In genomic region chr11:11811906-11812480, GRCm38 (mm10) we compare ENCODE assay signal across 8 mouse cellular contexts. TPM values are rescaled to one million over a fixed set of nuclear protein-coding genes. Genes with fewer than 3 reads are reported as not detected.
DNase-seq lines count a peak whose midpoint lies in the region; ATAC-seq and TF ChIP-seq lines count a peak whose summit lies in the region.

No protein-coding gene starts in this region.

- no peak overlapping the region for H3K27ac ChIP-seq in bone marrow macrophage, adult 2 months (ENCODE audit: insufficient read depth, low read depth, low read length)
- peak overlapping the region in 1 of 2 experiments; percentile 38; a peak in 2 of 4 replicates for H3K27ac ChIP-seq in heart, embryonic 14.5 days (replicated peaks in 1 of 2; ENCODE audit: control insufficient read depth in 1 of 2, insufficient read depth in 1 of 2, low read depth in 2 of 2, low read length in 2 of 2)
- H3K27ac ChIP-seq in liver, embryonic 16.5 days (ENCODE audit: low read length): peak overlapping the region; percentile 53
- no peak overlapping the region for H3K27ac ChIP-seq in neural tube, embryonic 12.5 days

- peak; percentile 50 to 63 for DNase-seq in CD8-positive naive resting alpha-beta T cell, adult 2 months (ENCODE audit: low read depth in 2 of 2, low spot score in 2 of 2)
- DNase-seq in kidney, postnatal 36 days: peak; percentile 73 to 87
- peak; percentile 38 for DNase-seq in testis, postnatal 14 days (ENCODE audit: low spot score)

- no peaks in the 10 kb centered on the region for H3K27me3 ChIP-seq in erythroblast, embryonic 14.5 days (ENCODE audit: control insufficient read depth)
- H3K27me3 ChIP-seq in heart, embryonic 14.5 days (ENCODE audit: control insufficient read depth, insufficient read depth, low read length): no peaks in the 10 kb centered on the region
- H3K27me3 ChIP-seq in liver, embryonic 16.5 days (ENCODE audit: control insufficient read depth, insufficient read depth, low read depth, low read length): no peaks in the 10 kb centered on the region
- H3K27me3 ChIP-seq in neural tube, embryonic 12.5 days (replicated peaks): no peaks in the 10 kb centered on the region

- WGBS in heart, embryonic 14.5 days: 11% methylated on average over 9 of the region's 9 CpGs
- WGBS in liver, embryonic 16.5 days (ENCODE audit: insufficient replicate concordance): 6% methylated on average over 9 of the region's 9 CpGs
- WGBS in neural tube, embryonic 12.5 days: 25% methylated on average over 9 of the region's 9 CpGs

- TF ChIP-seq CTCF in bone marrow macrophage, adult 2 months (IDR thresholded peaks at IDR 0.05; ENCODE audit: low read depth, low read length): peak; percentile 93

- H3K9ac ChIP-seq in heart, embryonic 14.5 days (ENCODE audit: low read length): peak overlapping the region; percentile 60; the same call in 1 of the 2 replicates
- 0 out of 2 replicates have a peak overlapping the region, but pooled peaks have one; percentile 10 for H3K9ac ChIP-seq in liver, embryonic 16.5 days (ENCODE audit: low read depth, low read length)
- H3K9ac ChIP-seq in neural tube, embryonic 12.5 days: no peak overlapping the region

- TF ChIP-seq POLR2A in bone marrow macrophage, adult 2 months (IDR thresholded peaks at IDR 0.05; ENCODE audit: borderline replicate concordance, low read depth, low read length): no peak

- H3K4me3 ChIP-seq in bone marrow macrophage, adult 2 months (ENCODE audit: insufficient read depth, low read length): peak overlapping the region; percentile 42
- H3K4me3 ChIP-seq in erythroblast, embryonic 14.5 days (replicated peaks): peak overlapping the region; percentile 30
- H3K4me3 ChIP-seq in heart, embryonic 14.5 days (ENCODE audit: control insufficient read depth in 1 of 2, insufficient read depth in 1 of 2, low read depth in 1 of 2, low read length in 2 of 2): 0 out of 4 replicates have a peak overlapping the region, but pooled peaks of 1 of the 2 experiments have one; percentile 13
- H3K4me3 ChIP-seq in liver, embryonic 16.5 days (ENCODE audit: low read depth, low read length): peak overlapping the region; percentile 16; the same call in 1 of the 2 replicates
- H3K4me3 ChIP-seq in neural tube, embryonic 12.5 days: no peak overlapping the region

- H3K9me3 ChIP-seq in erythroblast, embryonic 14.5 days (ENCODE audit: control insufficient read depth, low read length): no peaks in the 10 kb centered on the region
- no peaks in the 10 kb centered on the region for H3K9me3 ChIP-seq in heart, embryonic 14.5 days (ENCODE audit: control insufficient read depth, low read length)
- H3K9me3 ChIP-seq in liver, embryonic 16.5 days (replicated peaks; ENCODE audit: control insufficient read depth, low read length): no peaks in the 10 kb centered on the region
- H3K9me3 ChIP-seq in neural tube, embryonic 12.5 days: no peaks in the 10 kb centered on the region

- H3K4me1 ChIP-seq in bone marrow macrophage, adult 2 months (ENCODE audit: control insufficient read depth, insufficient read depth, low read length): peaks cover 5% of the 10 kb centered on the region
- H3K4me1 ChIP-seq in erythroblast, embryonic 14.5 days (ENCODE audit: control insufficient read depth): peaks cover 83% of the 10 kb centered on the region
- peaks cover 16 to 35% of the 10 kb centered on the region in 2 experiments for H3K4me1 ChIP-seq in heart, embryonic 14.5 days (ENCODE audit: control insufficient read depth in 2 of 2, insufficient read depth in 2 of 2, low read length in 2 of 2)
- peaks cover 46% of the 10 kb centered on the region for H3K4me1 ChIP-seq in liver, embryonic 16.5 days (ENCODE audit: control insufficient read depth, low read depth, low read length)
- 0 out of 2 replicates have a peak, but pooled peaks cover 8% of the 10 kb centered on the region for H3K4me1 ChIP-seq in neural tube, embryonic 12.5 days

- H3K36me3 ChIP-seq in erythroblast, embryonic 14.5 days (ENCODE audit: control insufficient read depth): peaks cover 9% of the 10 kb centered on the region
- H3K36me3 ChIP-seq in heart, embryonic 14.5 days (ENCODE audit: control insufficient read depth, insufficient read depth, low read length): no peaks in the 10 kb centered on the region
- H3K36me3 ChIP-seq in liver, embryonic 16.5 days (ENCODE audit: control insufficient read depth, insufficient read depth): no peaks in the 10 kb centered on the region
- no peaks in the 10 kb centered on the region for H3K36me3 ChIP-seq in neural tube, embryonic 12.5 days

- H3K4me2 ChIP-seq in heart, embryonic 14.5 days (ENCODE audit: low read length): peak overlapping the region; percentile 57
- H3K4me2 ChIP-seq in liver, embryonic 16.5 days (ENCODE audit: low read depth, low read length): peak overlapping the region; percentile 42
- H3K4me2 ChIP-seq in neural tube, embryonic 12.5 days (replicated peaks): peak overlapping the region; percentile 33

- no peak for ATAC-seq in heart, embryonic 14.5 days (ENCODE audit: insufficient number of reproducible peaks, insufficient read depth, low FRiP score, low read depth)
- ATAC-seq in liver, embryonic 16.5 days (ENCODE audit: low read depth): peak; percentile 46
- ATAC-seq in neural tube, embryonic 12.5 days (ENCODE audit: low FRiP score, low read depth): no peak

RNA-seq across cellular contexts. Expression of gene Fignl1, which starts 3.2 kb away (rescaled TPM):
- polyA plus RNA-seq in bone marrow macrophage, adult 2 months (2012; ENCODE audit: insufficient read depth, insufficient read length, missing spikeins): 10.6 and 11.3 TPM in 2 replicates
- polyA plus RNA-seq in erythroblast, embryonic 14.5 days (2012): 0.53 and 1.1 TPM in 2 replicates
- polyA plus RNA-seq in heart, embryonic 14.5 days (2014; fragmentation: Nextera tagmentation; extraction: Ambion mirVana): 49.6 and 53.8 TPM in 2 replicates
- polyA plus RNA-seq in liver, embryonic 16.5 days (2015; fragmentation: Nextera tagmentation; extraction: Ambion mirVana): 76.2 and 90.8 TPM in 2 replicates
- 44.0 and 44.9 TPM in 2 replicates for polyA plus RNA-seq in neural tube, embryonic 12.5 days (2016; fragmentation: Nextera tagmentation; extraction: Ambion mirVana)
